Mouse (Mus musculus) cerebellum, adult 11 months (tissue): ENCODE measurements around the gene Gpatch2l.

ENCODE experiments used
- DNase-seq: peaks from one replicate; pipeline ENCODE4 v3.0.0; 2022

Gene Gpatch2l

GRCm38 (mm10) chr12:86280000-86280399, 38.3 kb downstream of the Gpatch2l start:
- no peak for DNase-seq

DNA sequence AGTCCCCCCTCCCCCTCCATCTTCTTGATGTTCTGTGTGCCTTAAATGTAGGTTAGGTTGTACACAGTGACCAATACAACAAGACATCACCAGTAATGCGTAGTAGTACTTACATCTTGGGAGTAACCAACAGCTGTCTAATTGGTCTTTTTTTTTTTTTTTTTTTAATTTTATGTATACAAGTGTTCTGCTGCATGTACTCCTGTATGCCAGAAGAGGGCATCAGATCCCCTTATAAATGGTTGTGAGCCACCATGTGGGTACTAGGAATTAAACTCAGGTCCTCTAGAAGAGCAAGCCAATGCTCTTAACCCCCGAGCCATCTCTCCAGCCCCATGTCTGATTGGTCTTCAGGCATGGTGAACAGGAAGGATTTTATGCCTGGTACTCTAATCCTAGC, 44.0 kb downstream of the Gpatch2l start:
- DNase-seq, result no peak

GRCm38 (mm10) chr12:86297450-86297849, 55.8 kb downstream of the Gpatch2l start:
- no peak for DNase-seq

DNA sequence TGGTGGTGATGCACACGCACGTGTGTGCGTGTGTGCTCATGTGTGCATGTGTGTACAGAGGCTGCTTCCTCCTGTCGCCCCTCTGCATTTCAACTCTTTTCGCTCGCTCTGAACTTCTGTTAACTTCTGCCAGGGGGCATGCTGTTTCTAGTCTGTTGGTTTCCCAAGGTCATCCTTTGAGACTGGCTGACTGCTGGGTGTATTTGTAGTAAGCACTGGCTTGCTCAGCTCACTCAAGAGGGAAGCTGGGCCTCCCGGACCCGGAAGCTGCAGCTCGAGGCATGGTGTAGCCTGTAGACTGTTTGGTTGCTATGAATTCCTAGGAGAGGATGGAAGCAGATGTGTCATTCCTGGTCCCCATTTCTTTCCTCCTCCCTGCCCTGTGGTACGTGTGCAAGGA, 61.3 kb downstream of the Gpatch2l start:
- DNase-seq, result no peak

GRCm38 (mm10) chr12:86305045-86305444, 63.4 kb downstream of the Gpatch2l start:
- no peak for DNase-seq

DNA sequence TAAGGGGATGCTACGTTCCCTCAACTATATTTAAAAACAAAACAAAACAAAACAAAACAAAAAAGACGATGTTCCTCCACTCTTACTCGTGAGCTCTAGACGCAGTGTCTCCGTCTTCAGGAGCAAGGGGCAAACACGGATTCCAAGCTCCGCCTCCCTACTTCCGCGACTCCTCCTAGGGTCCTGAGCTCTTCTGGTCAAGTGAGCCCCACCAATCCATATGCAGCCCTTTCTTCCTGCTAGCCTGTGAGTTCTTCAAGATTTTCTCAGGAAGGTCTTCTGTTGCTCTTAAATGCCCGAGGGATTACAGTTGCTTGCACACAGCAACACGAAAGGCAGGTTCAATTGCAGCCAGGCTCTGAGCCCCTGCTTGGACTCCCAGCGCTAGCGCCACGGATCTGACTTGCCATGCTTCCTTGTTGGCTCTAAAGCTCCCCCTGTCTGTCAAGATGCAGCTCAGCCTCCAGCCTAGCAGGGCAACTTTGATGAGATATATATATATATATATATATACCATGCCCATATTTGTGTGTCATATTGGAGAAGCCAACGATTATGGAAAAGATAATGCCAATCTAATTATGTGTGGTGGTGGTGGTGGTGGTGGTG, 64.1 kb downstream of the Gpatch2l start:
- no peak for DNase-seq

DNA sequence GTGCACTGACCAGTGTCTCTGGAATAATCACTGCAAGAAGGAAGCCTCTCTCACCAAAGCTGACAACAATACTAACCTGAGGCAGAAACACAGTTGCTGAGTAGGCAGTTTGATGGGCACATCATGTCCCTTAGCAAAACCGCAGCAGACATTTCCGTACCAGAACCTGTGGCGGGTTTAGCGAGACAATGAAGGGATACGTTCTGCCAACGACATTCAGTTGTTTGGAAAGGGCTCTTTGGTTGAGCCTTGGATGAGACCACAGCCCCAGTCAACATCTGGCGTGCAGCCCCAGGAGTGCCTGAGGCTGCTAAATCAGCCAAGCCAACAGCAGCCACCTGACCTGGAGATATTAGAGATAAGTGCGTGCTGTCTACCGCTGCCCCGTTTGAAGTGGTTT, 67.8 kb downstream of the Gpatch2l start:
- DNase-seq, result no peak

- DNase-seq, result no peak
These were observed 68.2 kb downstream of the Gpatch2l start for GRCm38 (mm10) chr12:86309902-86310301.

- no peak for DNase-seq
These were observed 79.0 kb downstream of the Gpatch2l start for GRCm38 (mm10) chr12:86320629-86321028.

- DNase-seq, result no peak
These were observed 82.6 kb downstream of the Gpatch2l start for GRCm38 (mm10) chr12:86324297-86324696.

GRCm38 (mm10) chr12:86329813-86330212, 88.2 kb downstream of the Gpatch2l start:
- DNase-seq, result no peak

DNA sequence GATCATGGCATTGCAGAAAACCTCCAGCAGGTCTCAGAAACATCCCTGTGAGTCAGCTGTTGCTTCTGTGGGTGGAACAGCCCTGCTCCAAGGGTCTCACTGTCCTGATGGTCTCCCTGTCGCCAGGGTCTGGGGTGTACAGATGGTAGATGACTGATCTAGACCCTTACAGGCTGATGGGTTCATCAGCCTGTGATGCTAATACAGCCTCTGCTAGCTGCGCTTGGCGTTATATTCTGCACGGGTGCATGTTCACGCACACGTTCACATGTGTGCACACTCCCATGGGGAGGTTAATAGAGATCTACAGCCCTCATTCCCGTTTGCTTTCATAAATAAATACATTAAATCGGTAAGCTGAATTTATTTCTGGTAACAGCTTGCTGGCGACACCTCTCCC, 89.0 kb downstream of the Gpatch2l start:
- no peak for DNase-seq

DNA sequence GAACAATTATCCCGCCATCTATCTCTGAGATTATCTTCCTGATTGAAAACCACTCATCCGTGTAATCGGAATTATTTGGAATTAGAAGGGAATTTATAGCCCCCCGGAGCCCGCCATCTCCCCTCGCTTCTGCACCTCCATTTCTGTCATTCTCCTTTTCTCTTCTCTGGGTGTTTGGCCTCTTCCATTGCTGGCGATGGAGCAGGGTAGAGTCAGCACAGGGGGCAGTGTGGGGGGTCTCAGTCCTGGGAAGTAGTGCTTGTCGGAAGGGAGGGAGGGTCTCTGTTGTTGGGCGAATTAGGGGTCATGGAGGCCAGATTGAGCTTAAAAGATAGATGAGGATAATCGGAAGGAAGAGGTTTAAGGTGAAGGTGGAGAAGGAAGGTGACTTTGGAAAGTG, 89.6 kb downstream of the Gpatch2l start:
- DNase-seq, result no peak

DNA sequence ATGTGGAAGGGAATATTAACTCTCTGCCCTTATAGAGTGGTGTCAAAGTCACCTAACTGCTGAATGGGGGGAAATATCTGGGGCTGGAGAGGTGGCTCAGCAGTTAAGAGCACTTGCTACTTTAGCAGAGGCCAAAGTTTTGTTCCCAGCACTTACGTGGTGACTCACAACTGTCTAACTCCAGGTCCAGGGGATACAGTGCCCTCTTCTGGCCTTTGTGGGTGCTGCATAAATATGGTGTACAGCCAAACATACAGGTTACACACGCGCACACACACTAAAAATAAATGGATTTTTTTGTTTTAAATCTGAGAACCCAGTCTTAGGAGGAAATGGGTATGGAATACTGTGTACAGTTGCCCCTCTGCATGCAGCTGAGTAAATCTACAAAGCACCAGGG, 94.6 kb downstream of the Gpatch2l start:
- DNase-seq, result no peak

- no peak for DNase-seq
These were observed 95.2 kb downstream of the Gpatch2l start for GRCm38 (mm10) chr12:86336887-86337286.
